Mouse (Mus musculus) layer of hippocampus, postnatal 10 days (tissue): Measurements from ENCODE around the gene Gm26938. TPM values are rescaled to one million over a fixed set of nuclear protein-coding genes. Genes with fewer than 3 reads are reported as not detected.

Experiments
- DNase-seq, 2 experiments: peaks; one replicate each; pipeline ENCODE4 v3.0.0; 2021; ENCODE audit warnings: low spot score in 2 of 2
- microRNA-seq, 2 experiments: library from miRNA; unstranded; fragments of <30 nt; microRNA quantifications; one replicate each; pipeline ENCODE4 v1.2.0; 2021
- total RNA-seq, 2 experiments: library from RNA; stranded (reverse); gene quantifications; 2 replicates each; pipeline ENCODE4 v1.2.3; 2021

Gene Gm26938
- total RNA-seq, 2 experiments from 2014 or later, result not detected

- no peak for DNase-seq
Observed at GRCm38 (mm10) chr5:139794938-139795337, 31.3 kb downstream of the Gm26938 start.

GRCm38 (mm10) chr5:139794137-139794536 lies 32.1 kb downstream of the Gm26938 start:
- DNase-seq, result no peak

- DNase-seq, result no peak
Observed at GRCm38 (mm10) chr5:139793338-139794089, 32.7 kb downstream of the Gm26938 start.

- DNase-seq, result no peak
Observed at GRCm38 (mm10) chr5:139792966-139793337, 33.3 kb downstream of the Gm26938 start.

GRCm38 (mm10) chr5:139792159-139792775 lies 33.9 kb downstream of the Gm26938 start:
- DNase-seq, result no peak

GRCm38 (mm10) chr5:139791227-139792158 lies 34.7 kb downstream of the Gm26938 start, which contains the start of gene Mafk:
Mafk (plus strand) TSS chr5:139791513.
- peak; percentile 96 for DNase-seq

- DNase-seq, result no peak
Observed at GRCm38 (mm10) chr5:139789466-139789865, 36.7 kb downstream of the Gm26938 start.

- no peak for DNase-seq
Observed at GRCm38 (mm10) chr5:139781406-139781805, 44.8 kb downstream of the Gm26938 start.

GRCm38 (mm10) chr5:139776966-139777365 lies 49.2 kb downstream of the Gm26938 start:
- no peak for DNase-seq

- DNase-seq, result peak; percentile 97
Observed at GRCm38 (mm10) chr5:139775216-139775926, 50.8 kb downstream of the Gm26938 start, which contains the start of gene Ints1. Ints1 (minus strand) TSS chr5:139775674.

- no peak for DNase-seq
Observed at GRCm38 (mm10) chr5:139768216-139768615, 58.0 kb downstream of the Gm26938 start.

GRCm38 (mm10) chr5:139764296-139764695 lies 61.9 kb downstream of the Gm26938 start:
- DNase-seq, result no peak

GRCm38 (mm10) chr5:139758096-139758495 lies 68.1 kb downstream of the Gm26938 start:
- DNase-seq, result no peak

Small RNA genes lying within 50 kb of the gene (microRNA-seq; reads per million reads assigned to microRNA genes)
- gene Mir7037, result 0.59 to 0.89 reads per million in 2 experiments

Other genes starting within 250 kb of the Gm26938 start
- 1 to 10 TPM; 3.5 to 4.3 TPM for gene Micall2, start 90.1 kb downstream of the Gm26938 start, total RNA-seq
- gene Ints1, start 50.7 kb downstream of the Gm26938 start, total RNA-seq, result 10 to 100 TPM; 91.7 to 93.3 TPM
- gene Mafk, start 34.9 kb downstream of the Gm26938 start, total RNA-seq, result 10 to 100 TPM; 10.3 to 10.4 TPM
- gene Tmem184a, start 6.5 kb downstream of the Gm26938 start, total RNA-seq, result under 1 TPM in 1 of 2 experiments, not detected in 1; 0.85 TPM
- gene Psmg3, start 478 bp upstream of the Gm26938 start, total RNA-seq, result 10 to 100 TPM; 16.1 to 23.2 TPM
- 10 to 100 TPM; 36.1 to 41.9 TPM for gene Elfn1, start 81.5 kb upstream of the Gm26938 start, total RNA-seq